Mouse (Mus musculus) midbrain, embryonic 16.5 days (tissue): ENCODE results near the gene Wbp2. TPM values are rescaled to one million over a fixed set of nuclear protein-coding genes. Genes with fewer than 3 reads are reported as not detected.

Experiments
- ATAC-seq: fragments of 200-750 bp; cut with Nextera tagmentation; 2 replicates; pipeline ENCODE4 v1.8.0; 2017; ENCODE audit warnings: moderate TSS enrichment
- H3K27ac ChIP-seq: fragments of 300-500 bp; sonication (generic); 2 replicates; pipeline ENCODE4 v1.5.1; 2014; ENCODE audit warnings: mild to moderate bottlenecking, low read length, mixed read lengths
- H3K27me3 ChIP-seq: fragments of 300-500 bp; sonication (generic); 2 replicates; pipeline ENCODE4 v1.6.1; 2014; ENCODE audit warnings: low read depth, low read length, mixed read lengths; ENCODE audit not compliant: control insufficient read depth, insufficient read depth
- H3K36me3 ChIP-seq: fragments of 300-500 bp; sonication (generic); 2 replicates; pipeline ENCODE4 v1.6.1; 2014; ENCODE audit warnings: mild to moderate bottlenecking, low read length, moderate library complexity, mixed read lengths; ENCODE audit not compliant: control insufficient read depth, insufficient read depth
- H3K4me1 ChIP-seq: fragments of 300-500 bp; sonication (generic); 2 replicates; pipeline ENCODE4 v1.6.1; 2014; ENCODE audit warnings: mild to moderate bottlenecking, low read length, mixed read lengths; ENCODE audit not compliant: control insufficient read depth, insufficient read depth
- H3K4me2 ChIP-seq: fragments of 300-500 bp; sonication (generic); 2 replicates; pipeline ENCODE4 v1.6.1; 2014; ENCODE audit warnings: mild to moderate bottlenecking, low read length, mixed read lengths
- H3K4me3 ChIP-seq: fragments of 300-500 bp; sonication (generic); 2 replicates; pipeline ENCODE4 v1.5.1; 2014; ENCODE audit warnings: low read depth, mild to moderate bottlenecking, low read length, moderate library complexity, mixed read lengths
- H3K9ac ChIP-seq: fragments of 300-500 bp; sonication (generic); 2 replicates; pipeline ENCODE4 v1.6.1; 2014; ENCODE audit warnings: low read depth, low read length, mixed read lengths
- H3K9me3 ChIP-seq: fragments of 300-500 bp; sonication (generic); replicated peaks from 2 replicates; pipeline ENCODE4 v1.6.1; 2014; ENCODE audit warnings: mild to moderate bottlenecking, low read length, mixed read lengths; ENCODE audit not compliant: control insufficient read depth, poor library complexity, severe bottlenecking
- WGBS: fragments of 180-500 bp; shearing (Covaris S2); extraction: QIAGEN DNeasy Blood & Tissue Kit; methylation state at CpG from one replicate; pipeline ENCODE4 v1.1.7; 2014; 5-methylcytosine and 5-hydroxymethylcytosine counted together
- polyA plus RNA-seq: library from polyadenylated mRNA; unstranded; fragments of >200 nt; fragmentation: Nextera tagmentation; extraction: Ambion mirVana; gene quantifications from 2 replicates; pipeline ENCODE4 v1.2.1, GENCODE M21; 2015

Wbp2 gene
- polyA plus RNA-seq, 1 experiment from 2014 or later = 206 TPM

DNA sequence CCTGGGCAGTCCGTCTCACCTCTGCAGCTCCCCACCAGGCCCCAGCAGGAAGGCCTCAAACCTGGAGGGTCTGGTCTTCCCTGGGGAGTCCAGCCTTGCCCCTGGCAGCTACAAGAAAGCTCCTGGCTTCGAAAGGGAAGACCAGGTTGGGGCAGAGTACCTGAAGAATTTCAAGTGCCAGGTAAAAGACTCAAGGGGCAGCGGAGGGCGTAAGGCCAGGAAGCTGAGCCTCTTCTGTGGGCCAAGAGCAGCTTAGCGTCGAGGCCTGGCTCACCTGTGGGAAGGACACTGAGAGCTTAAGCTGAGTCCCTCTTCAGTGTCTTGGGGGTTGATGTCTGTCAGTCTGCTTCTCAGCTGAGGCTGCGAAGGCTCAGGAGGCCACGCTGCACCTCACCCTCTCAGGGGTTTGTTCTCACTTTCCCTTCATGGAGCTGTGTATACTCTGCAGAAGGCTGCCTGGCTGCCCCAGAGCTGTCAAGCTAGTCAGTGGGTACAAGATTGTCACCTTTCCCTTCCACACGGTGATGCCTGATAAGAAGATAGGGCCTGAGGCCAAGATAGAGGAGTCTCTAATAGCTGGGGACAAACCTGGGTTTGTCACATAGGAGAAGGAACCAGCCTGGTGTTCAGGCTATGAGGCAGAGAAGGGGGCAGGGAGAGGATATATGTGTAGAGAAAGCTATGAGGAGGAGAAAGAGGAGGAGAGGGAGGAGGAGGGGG lies 33.1 kb downstream of the Wbp2 start:
- peaks cover 41% of the 10 kb centered on the region for H3K36me3 ChIP-seq

DNA sequence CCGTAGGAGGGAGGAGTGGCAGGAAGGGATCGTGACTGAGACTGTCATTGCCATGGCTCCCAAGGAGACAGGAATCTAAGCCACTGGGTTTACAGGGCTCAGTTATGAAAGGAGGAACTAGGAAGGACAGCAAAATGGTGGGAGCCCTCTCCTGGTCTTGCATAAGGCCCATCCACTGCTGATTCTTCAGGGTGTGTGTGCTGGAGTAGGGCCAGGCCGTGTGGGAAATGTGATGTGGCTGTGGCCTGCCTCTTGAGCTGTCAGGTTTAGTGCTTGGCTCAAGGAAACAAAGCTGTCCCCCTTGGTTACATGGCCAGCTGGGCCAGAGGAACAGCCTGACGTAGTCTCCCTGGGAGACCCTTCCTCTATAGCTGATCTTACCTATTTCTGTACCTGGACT lies 36.6 kb downstream of the Wbp2 start:
- no peak overlapping the region for H3K9ac ChIP-seq
- no peaks in the 10 kb centered on the region for H3K27me3 ChIP-seq
- H3K9me3 ChIP-seq = no peaks in the 10 kb centered on the region
- no peaks in the 10 kb centered on the region for H3K4me1 ChIP-seq
- no peak overlapping the region for H3K27ac ChIP-seq
- no peak overlapping the region for H3K4me2 ChIP-seq
- peaks cover 36% of the 10 kb centered on the region for H3K36me3 ChIP-seq
- no peak for ATAC-seq
- no peak overlapping the region for H3K4me3 ChIP-seq
- WGBS = 77% methylated on average over 4 of the region's 4 CpGs

More for the DNA sequence above, 33.1 kb downstream of the Wbp2 start:
- no peak for ATAC-seq
- no peaks in the 10 kb centered on the region for H3K27me3 ChIP-seq
- no peak overlapping the region for H3K4me3 ChIP-seq
- H3K4me1 ChIP-seq = no peaks in the 10 kb centered on the region
- H3K4me2 ChIP-seq = no peak overlapping the region
- H3K9me3 ChIP-seq = no peaks in the 10 kb centered on the region
- H3K9ac ChIP-seq = no peak overlapping the region
- 95% methylated on average over 9 of the region's 9 CpGs for WGBS
- no peak overlapping the region for H3K27ac ChIP-seq

DNA sequence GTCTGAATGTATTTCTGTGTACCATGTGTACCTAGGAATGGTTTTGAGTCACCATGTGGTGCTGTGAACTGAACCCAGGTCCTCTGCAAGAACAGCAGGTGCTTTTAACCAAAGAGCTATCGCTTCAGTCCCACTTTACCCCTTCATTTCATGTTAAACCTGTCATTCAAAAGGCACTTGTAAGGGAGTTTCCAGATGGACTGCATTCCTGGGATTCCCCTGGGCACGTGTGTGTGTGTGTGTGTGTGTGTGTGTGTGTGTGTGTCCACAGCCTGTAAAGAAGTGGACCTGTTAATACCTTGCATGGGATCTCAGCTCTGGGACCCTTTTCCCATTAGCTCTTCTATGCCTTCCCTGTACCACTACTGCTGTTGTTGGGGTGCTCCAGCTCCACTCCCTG lies 37.2 kb downstream of the Wbp2 start:
- Histone ChIP-seq H3K4me1 (no peaks in the 10 kb centered on the region), H3K27ac (no peak overlapping the region), H3K27me3 (no peaks in the 10 kb centered on the region), H3K4me2 (no peak overlapping the region), H3K4me3 (no peak overlapping the region), H3K9me3 (no peaks in the 10 kb centered on the region), H3K9ac (no peak overlapping the region), H3K36me3 (peaks cover 30% of the 10 kb centered on the region)
- no peak for ATAC-seq
- WGBS = 81% methylated on average over 2 of the region's 2 CpGs

DNA sequence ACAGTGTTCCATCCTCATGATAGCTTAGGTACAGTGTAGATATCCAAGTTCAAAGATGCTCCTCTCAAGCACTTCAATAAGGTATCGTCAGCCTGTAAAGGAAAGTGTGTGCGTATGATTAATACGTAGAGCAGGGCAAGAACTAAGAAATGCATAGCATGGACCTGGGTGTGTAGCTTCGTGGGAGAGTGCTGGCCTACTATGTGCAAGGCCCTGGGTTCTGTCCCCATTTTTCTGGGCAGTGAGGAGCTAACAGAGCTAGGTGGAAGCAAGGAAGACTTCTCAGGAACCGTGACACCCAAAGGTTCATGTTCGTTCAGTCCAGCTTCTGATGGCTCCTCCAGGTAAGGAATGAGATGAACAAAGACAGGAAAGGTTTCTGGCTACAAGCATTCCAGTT lies 41.6 kb downstream of the Wbp2 start:
- no peak overlapping the region for H3K4me2 ChIP-seq
- 98% methylated on average over 6 of the region's 6 CpGs for WGBS
- H3K27ac ChIP-seq = no peak overlapping the region
- peaks cover 11% of the 10 kb centered on the region for H3K36me3 ChIP-seq
- no peak for ATAC-seq
- H3K9me3 ChIP-seq = no peaks in the 10 kb centered on the region
- H3K4me3 ChIP-seq = no peak overlapping the region
- no peak overlapping the region for H3K9ac ChIP-seq
- H3K27me3 ChIP-seq = no peaks in the 10 kb centered on the region
- no peaks in the 10 kb centered on the region for H3K4me1 ChIP-seq

DNA sequence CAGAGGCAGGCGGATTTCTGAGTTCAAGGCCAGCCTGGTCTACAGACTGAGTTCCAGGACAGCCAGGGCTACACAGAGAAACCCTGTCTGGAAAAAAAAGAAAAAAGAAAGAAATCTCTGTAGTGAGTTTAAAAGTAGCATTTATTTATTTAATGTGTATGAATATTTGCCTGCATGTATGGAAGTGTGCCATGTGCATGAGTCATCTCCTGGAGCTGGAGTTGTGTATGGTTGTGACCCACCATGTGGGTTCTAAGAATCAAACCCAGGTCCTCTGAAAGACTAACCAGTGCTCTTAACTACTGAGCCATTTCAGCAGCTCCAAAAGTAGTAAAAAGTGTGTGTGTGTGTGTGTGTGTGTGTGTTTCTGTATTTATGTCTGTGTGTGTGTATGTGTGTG lies 43.5 kb downstream of the Wbp2 start:
- no peak for ATAC-seq
- Histone ChIP-seq H3K27me3 (no peaks in the 10 kb centered on the region), H3K9me3 (no peaks in the 10 kb centered on the region), H3K4me1 (no peaks in the 10 kb centered on the region), H3K9ac (no peak overlapping the region), H3K4me2 (no peak overlapping the region), H3K27ac (no peak overlapping the region), H3K36me3 (no peaks in the 10 kb centered on the region), H3K4me3 (no peak overlapping the region)
- 100% methylated on average over 1 of the region's 1 CpGs for WGBS

DNA sequence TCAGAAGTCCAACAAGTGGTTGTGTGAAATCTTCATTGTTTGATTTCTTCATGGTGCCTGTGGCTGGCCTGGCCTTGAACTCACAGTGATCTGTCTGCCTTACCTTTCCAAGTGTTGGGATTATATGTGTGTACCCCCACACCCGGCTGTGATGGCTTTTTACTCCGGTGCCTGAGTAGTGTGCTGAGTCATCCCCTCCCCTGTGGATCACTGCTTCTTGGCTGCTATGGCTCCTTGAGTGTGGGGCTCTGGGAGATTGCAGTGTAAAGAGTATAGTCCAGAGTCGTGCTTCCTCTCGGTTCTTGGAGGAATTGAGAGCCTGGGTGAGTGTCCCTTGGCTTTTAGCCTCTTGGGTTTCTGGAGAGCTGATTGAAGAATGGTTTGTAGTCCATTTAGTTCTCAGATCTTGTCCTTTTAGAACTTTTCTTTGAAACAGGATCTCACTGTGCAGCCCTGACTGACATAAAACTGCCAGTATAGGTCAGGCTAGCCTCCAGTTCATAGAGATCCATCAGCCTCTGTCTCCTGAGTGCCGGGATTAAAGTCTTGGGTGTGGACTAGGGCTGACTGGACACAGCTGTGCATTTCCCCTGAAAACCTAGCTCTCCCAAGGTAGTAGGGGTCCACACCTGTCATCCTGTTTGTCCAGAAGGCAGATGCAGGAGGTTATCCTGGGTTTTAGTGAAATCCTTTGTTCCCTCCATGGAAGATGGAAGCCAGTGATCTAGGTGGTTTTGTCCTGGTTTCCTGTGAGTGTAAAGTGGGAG lies 44.2 kb downstream of the Wbp2 start:
- no peak for ATAC-seq
- Histone ChIP-seq H3K9me3 (no peaks in the 10 kb centered on the region), H3K4me1 (no peaks in the 10 kb centered on the region), H3K36me3 (no peaks in the 10 kb centered on the region), H3K27me3 (no peaks in the 10 kb centered on the region), H3K27ac (no peak overlapping the region), H3K4me3 (no peak overlapping the region), H3K9ac (no peak overlapping the region), H3K4me2 (no peak overlapping the region)
- WGBS = 95% methylated on average over 5 of the region's 5 CpGs

DNA sequence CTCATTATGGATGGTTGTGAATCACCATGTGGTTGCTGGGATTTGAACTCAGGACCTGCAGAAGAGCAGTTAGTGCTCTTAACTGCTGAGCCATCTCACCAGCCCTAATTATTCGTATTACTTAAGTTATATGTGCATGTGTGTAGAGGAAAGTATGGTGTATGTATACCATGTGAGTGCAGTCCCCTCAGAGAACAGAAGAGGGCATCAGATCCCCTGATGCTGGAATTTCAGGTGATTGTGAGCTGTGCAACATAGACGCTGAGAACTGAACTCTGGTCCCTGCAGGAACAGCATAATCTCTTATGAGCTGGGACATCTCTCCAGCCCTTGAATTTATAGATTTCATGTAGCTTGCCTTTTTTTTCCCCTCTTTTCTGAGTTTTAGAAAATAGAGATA lies 45.0 kb downstream of the Wbp2 start:
- H3K4me2 ChIP-seq = no peak overlapping the region
- 98% methylated on average over 2 of the region's 2 CpGs for WGBS
- H3K4me3 ChIP-seq = no peak overlapping the region
- H3K4me1 ChIP-seq = no peaks in the 10 kb centered on the region
- ATAC-seq = no peak
- H3K36me3 ChIP-seq = no peaks in the 10 kb centered on the region
- H3K27me3 ChIP-seq = no peaks in the 10 kb centered on the region
- H3K9me3 ChIP-seq = no peaks in the 10 kb centered on the region
- H3K9ac ChIP-seq = no peak overlapping the region
- no peak overlapping the region for H3K27ac ChIP-seq

DNA sequence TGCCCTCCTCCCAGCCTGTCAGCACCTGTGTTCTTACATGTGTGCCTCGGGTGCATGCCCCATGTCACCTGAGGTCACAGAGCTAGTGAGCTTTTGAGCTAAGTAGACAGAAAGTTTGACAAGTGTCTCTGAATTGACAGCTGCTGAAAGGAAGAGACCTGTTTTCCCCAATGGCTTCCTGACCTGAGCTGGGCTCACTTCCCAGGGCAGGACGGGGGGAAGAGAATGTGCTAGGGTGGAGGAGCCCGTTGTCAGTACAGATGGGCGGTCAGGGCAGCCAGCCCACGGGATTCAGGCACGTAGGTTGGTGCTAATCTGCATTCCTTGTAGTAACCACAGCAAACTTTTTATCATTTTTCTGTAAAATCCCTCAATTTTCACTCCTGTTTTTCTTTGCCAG lies 46.2 kb downstream of the Wbp2 start:
- no peak overlapping the region for H3K27ac ChIP-seq
- no peak for ATAC-seq
- H3K9ac ChIP-seq = no peak overlapping the region
- H3K36me3 ChIP-seq = no peaks in the 10 kb centered on the region
- 89% methylated on average over 6 of the region's 6 CpGs for WGBS
- no peak overlapping the region for H3K4me3 ChIP-seq
- H3K4me2 ChIP-seq = no peak overlapping the region
- H3K27me3 ChIP-seq = no peaks in the 10 kb centered on the region
- H3K9me3 ChIP-seq = no peaks in the 10 kb centered on the region
- no peaks in the 10 kb centered on the region for H3K4me1 ChIP-seq

DNA sequence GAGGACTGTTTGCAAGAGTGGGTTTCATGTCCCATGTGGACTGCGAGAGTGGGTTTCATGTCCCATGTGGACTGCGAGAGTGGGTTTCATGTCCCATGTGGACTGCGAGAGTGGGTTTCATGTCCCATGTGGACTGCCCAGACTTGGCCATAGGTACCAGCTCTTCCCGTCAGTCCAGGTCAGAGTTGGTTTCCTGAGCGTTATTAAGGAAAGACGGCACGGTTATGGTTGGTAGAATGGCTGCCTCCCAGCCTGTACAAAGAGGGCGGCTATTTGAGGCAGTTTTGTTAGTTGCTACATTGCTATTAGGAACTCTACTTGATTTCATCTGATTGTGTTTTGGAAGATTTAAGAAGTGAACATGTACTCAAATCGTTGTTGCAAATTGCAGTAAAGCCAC lies 49.0 kb downstream of the Wbp2 start:
- Histone ChIP-seq H3K9me3 (no peaks in the 10 kb centered on the region), H3K4me1 (no peaks in the 10 kb centered on the region), H3K9ac (no peak overlapping the region), H3K4me2 (no peak overlapping the region), H3K4me3 (no peak overlapping the region), H3K27me3 (no peaks in the 10 kb centered on the region), H3K36me3 (no peaks in the 10 kb centered on the region), H3K27ac (no peak overlapping the region)
- WGBS = 87% methylated on average over 9 of the region's 9 CpGs
- ATAC-seq = no peak
